Mouse (Mus musculus) layer of hippocampus, adult 18-20 months (tissue): ENCODE measurements at regions not wholly inside any gene's neighbourhood (a gene's known extent, or its start where the extent isn't known, plus 50 kb on each side); places are given as distances from the start of the nearest gene placed in this dataset.

Source experiments
- DNase-seq, 2 experiments: peaks; one replicate each; pipeline ENCODE4 v3.0.0; 2022; ENCODE audit warnings: low spot score in 2 of 2

GRCm38 (mm10) chr19:37492572-37492971 lies 57.6 kb upstream of the Exoc6 start:
- no peak for DNase-seq

- DNase-seq: no peak
These were observed 56.8 kb upstream of the Exoc6 start for GRCm38 (mm10) chr19:37493378-37493777.

- DNase-seq: no peak
These were observed 56.2 kb upstream of the Exoc6 start for GRCm38 (mm10) chr19:37493921-37494485.

GRCm38 (mm10) chr19:37494806-37495205 lies 55.4 kb upstream of the Exoc6 start:
- no peak for DNase-seq

GRCm38 (mm10) chr19:37495319-37496270 lies 54.6 kb upstream of the Exoc6 start:
- DNase-seq: no peak

- DNase-seq: no peak
These were observed 53.5 kb upstream of the Exoc6 start for GRCm38 (mm10) chr19:37496759-37497158.

GRCm38 (mm10) chr19:37497161-37497560 lies 53.1 kb upstream of the Exoc6 start:
- DNase-seq: peak in 1 of 2 experiments; percentile 36

- no peak for DNase-seq
These were observed 51.8 kb upstream of the Exoc6 start for GRCm38 (mm10) chr19:37498438-37498837.
